Mouse (Mus musculus) c-Kit-positive CD71-negative TER-119-negative erythroid progenitor cells, embryonic 14.5 days (primary cell): ENCODE data around the gene Cdr1.

Source experiments
- DNase-seq: peaks from one replicate; pipeline ENCODE4 v3.0.0-alpha.2; 2013; ENCODE audit warnings: low read depth

Gene Cdr1

GRCm38 (mm10) chrX:61185458-61185857, at the start of gene Cdr1:
Gene Cdr1, minus strand, starts transcription at chrX:61185558.
- DNase-seq: no peak

- DNase-seq: no peak
Measured at GRCm38 (mm10) chrX:61185869-61186268, 511 bp upstream of the Cdr1 start.

- DNase-seq: peak; percentile 17
Measured at GRCm38 (mm10) chrX:61166519-61166918, 18.8 kb downstream of the Cdr1 start.

- DNase-seq: no peak
Measured at GRCm38 (mm10) chrX:61161249-61161648, 24.1 kb downstream of the Cdr1 start.

- DNase-seq: no peak
Measured at GRCm38 (mm10) chrX:61154657-61155256, 30.6 kb downstream of the Cdr1 start.

GRCm38 (mm10) chrX:61154246-61154645, 31.1 kb downstream of the Cdr1 start:
- DNase-seq: no peak

- DNase-seq: no peak
Measured at GRCm38 (mm10) chrX:61146569-61146968, 38.8 kb downstream of the Cdr1 start.

- DNase-seq: no peak
Measured at GRCm38 (mm10) chrX:61145416-61145815, 39.9 kb downstream of the Cdr1 start.

GRCm38 (mm10) chrX:61134592-61134991, 50.8 kb downstream of the Cdr1 start:
- no peak for DNase-seq
